Mouse (Mus musculus) naive thymus-derived CD4-positive, alpha-beta T cell, adult 2 months (primary cell): ENCODE results near the gene Eva1a.

ENCODE experiments used
- DNase-seq: peaks from one replicate; pipeline ENCODE4 v3.0.0-alpha.2; 2011; ENCODE audit warnings: low read depth

The Eva1a gene

DNA sequence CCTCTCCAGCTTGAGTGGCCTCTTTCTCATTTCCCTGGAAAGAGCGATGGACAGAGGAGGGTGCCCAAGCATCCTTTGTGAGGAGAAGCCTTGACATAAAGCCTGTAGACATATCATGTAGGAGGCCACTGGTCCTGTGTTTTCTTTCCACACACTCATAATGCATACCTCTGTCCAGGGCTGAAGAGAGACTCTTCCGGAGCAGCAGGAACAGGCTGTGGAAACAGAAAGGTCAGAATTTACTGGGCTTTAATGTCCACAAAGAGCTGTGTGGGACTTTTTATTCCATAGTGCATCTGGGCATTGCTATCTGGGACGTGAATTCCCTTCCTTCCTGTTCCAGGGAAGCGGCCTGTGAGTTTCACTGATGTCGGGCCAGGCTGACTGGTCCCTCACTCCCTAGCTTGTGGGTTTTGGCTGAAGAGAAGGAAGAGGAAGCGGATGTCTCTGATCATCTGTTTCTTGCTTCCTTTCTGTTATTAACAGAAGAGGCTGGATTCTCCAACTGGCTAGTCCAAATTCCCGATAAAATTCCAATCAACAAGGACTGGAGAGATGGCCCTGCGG, 25.8 kb downstream of the Eva1a start:
- DNase-seq: no peak

DNA sequence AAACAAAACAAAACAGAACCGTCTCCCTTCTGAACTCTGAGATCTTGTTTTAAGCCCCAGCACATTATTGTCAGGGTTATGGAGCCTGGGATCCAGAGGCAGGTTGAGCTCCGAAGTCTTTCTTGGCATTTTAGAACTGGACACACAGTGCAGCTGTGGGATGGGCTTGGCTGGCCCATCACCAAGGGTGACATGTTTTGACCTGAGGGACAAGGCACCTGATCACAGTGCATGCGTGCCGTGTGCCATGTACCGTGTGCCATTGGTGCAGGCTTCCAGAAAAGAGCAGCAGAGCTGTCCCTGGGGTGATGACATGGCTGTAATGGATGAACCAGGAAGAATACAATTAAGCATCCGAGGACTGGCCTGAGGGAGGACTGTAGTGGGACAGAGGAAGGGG, 29.6 kb downstream of the Eva1a start:
- DNase-seq: no peak

DNA sequence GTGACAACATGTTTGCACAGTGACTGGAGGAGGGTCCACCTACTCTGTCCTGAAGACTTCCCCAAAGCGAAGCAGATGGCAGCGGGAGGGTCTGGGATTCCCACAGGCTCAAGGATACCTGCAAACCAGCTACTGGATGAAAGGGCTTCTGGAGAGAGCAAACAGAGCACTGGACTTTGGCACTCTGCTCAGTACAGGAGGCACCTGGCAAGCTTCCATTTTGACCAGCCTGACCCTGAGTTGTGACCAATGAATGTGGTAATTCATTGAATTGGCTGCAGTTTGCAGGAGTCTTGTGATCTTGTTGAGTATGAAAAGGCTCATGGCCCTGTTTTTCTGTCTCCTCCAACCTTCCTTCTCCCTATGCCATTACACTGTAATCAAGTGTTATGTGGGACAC, 32.2 kb downstream of the Eva1a start:
- no peak for DNase-seq

DNA sequence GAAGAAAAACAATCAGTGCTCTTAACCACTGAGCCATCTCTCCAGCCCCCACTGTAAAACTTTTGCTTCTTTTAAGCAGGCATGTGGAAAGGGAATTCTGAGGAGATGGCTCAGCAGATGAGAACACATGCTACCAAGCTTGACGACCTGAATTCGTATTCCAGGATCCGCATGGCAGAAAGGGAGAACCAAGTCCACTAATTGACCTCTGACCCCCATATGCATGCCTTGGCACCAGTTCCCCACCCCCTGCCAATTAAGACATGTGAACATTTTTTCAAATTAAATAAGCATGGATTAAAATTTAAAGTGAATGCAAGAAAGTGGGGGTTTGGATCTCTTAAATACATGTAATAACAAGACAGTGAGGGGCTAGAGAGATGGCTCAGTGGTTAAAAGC, 32.7 kb downstream of the Eva1a start:
- no peak for DNase-seq

DNA sequence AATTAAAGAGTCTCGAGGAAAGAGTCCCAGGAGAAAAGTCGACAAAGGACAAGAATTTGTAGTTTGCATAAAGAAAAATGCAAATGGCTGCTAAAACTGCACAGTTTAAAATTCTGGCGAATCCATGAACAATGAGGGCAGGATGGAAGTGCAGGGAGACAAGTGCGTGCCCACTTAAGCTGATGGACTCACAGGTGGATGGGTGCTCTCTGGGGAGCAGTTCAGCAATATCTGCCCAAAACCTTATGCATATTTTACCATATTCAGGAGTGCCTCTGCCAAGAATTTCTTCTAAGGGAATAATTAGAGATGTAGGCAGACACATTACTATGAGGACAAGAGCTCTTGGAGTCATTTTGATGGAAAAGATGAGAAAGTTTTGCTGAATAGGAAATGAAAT, 35.5 kb downstream of the Eva1a start:
- DNase-seq: no peak

DNA sequence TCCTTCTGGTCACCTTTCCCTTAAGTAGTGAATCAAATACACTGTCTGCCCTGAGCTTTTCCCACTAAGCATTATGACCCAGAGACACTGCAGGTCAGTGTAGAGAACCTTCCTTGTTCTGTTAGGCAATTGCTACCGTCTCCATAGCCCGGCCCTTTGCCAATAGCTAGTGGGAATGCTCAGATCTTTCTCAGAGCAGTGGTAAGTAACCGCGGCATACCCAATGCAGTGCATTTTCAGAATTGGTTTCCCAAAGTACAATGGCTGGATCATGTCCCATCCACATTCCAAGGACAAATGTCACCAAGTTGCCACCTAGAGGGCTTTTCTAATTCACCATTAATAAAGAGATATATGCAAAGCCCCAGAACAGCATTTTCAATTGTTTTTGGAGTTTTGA, 38.0 kb downstream of the Eva1a start:
- DNase-seq: no peak

DNA sequence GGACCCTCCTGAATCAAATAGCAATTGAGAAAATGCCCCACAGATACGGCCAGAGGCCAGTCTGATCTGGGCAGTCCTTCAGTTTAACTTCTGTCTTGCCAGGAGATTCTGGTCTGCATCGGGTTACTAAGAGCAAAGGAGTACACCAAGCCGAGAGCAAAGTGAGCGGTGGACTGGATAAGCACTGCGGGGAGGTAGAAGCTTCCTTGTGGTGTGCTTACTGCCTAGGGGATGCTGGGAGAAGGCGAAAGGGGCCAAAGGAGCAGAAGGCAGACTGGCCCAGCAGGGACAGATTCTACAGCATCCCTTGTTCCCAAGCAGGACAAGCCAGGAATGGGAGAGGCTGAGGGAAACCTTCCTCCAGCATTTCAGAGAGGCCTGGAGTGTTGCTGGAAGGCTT, 42.8 kb downstream of the Eva1a start:
- DNase-seq: no peak

DNA sequence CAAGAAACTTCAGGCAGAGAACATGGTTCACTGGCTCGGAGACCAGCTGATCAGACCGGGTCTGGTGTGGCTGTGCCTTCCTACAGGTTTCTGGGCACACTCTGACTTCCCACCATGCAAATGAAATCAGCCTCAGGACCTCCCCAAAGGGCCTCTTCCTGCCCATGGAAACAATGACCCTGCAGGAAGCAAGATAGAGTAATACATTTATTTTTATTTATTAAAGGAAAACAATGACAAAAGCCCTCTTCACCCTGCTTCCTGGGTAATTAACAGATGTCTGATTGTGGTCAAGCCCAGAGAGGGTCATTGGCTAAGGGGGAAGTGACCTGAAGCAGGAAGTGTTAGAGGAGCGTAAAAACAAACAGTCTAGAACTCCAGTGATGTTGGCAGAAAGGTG, 43.4 kb downstream of the Eva1a start:
- DNase-seq: no peak

DNA sequence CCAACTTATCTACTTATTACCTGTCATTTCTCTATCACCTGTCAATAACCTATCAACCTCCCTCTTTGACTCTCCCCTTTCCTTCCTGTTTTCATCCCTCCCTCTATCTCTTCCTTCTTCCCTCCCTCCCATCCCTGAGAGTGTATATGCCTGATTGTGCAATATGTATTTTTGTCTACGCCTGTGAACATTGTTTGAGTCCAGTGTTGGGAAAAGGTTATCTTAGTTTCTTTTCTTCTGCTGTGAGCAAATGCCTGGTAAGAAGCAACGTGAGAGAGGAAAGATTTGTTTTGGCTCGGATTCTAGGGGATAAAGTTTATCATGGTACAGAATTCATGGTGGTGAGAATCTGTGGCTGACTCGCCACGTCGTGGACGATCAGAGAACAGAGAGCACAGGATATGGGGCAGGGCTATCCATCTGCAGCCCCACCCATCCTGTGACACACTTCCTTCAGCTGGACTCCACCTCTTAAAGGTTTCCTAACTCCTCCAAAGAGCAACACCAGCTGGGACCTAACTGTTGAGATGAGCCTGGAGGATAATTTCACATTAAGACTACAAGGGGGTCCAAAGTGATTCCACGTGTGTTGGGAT, 44.6 kb downstream of the Eva1a start:
- no peak for DNase-seq

DNA sequence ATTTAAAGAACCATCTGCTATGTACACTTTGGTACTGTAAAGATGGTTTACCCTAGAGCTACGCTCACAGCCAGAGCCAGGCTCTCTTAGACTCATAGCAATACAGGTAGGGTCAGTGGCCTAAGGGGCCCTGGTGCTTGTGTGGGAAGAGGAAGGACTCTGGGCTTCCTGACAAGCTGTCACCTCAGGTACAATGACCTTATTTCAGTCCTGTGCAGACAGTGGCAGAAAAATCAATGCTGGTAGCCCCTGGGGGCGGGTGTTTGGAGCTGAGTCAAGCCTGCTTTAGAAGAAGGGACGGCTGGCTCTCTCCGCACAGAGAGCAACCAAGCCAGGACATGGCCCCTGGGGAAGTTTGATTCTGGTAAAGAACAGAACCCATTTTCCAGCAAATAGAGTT, 47.3 kb downstream of the Eva1a start:
- no peak for DNase-seq

DNA sequence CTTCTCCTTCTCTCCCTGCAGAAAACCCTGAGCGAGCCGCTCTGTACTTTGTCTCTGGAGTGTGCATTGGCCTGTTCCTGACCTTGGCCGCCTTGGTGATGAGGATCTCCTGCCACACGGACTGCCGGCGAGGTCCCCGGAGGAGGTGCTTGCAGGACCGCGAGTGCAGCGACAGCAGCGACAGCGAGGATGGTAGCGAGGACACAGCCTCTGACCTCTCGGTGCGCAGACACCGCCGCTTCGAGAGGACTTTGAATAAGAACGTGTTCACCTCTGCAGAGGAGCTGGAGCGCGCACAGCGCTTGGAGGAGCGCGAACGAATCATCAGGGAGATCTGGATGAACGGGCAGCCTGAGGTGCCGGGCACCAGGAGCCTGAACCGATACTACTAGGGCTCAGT, 50.9 kb downstream of the Eva1a start:
- DNase-seq: no peak

DNA sequence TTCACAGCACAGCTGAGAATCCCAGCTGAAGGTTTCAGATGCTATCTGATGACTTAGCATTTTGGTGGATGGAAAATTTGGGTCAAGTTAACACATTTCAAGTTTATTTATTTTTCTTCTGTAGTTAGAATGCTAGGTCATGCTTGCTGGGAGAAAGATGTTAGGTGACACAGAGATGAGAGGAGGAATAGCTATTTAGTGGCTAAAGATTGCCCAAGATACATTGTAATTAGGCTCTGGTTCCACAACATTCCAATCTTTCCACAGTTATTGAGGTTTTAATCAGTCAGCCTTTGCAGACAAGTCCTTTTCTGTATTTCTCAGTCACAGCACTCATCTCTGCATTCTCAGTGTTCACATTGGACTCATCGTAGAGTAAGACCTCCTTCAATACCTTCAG, 56.9 kb downstream of the Eva1a start:
- DNase-seq: no peak

DNA sequence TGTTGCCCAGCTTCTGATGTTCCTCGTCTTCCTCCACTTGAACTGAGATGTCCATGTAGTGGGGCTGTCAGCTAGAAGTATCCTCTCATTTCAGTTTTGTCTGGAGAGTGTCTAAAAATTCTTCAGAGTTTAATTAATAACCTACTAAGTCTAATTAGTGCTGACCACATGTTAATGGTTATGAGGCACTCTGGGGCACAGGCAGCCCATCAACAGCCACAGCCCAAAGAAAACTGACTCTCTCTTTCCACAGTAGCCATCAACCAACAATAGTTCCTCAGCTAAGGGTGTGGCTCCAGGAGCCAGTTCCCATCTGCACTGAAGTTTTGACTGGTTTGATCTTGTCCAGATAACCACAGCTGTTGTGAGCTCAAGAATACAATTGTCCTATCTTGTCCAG, 57.6 kb downstream of the Eva1a start:
- DNase-seq: no peak

DNA sequence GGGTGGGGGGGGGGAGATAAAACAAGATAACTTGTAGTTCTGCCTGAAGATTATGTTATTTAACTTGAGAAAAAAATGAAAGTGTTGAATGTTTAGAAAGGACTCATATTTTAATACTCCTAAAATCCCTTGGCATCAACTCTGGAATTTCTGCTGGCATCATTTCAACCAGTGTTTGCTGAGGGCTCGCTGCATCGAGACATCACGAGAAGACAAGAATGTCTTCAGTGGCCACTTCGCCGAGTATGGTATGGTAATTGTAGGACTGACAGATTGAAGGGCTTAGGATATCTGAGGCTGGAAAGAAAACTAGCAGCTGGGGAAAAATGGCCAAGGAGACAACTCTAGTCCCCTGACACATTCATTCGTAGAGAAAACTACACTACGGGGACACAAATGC, 69.6 kb downstream of the Eva1a start:
- DNase-seq: no peak

DNA sequence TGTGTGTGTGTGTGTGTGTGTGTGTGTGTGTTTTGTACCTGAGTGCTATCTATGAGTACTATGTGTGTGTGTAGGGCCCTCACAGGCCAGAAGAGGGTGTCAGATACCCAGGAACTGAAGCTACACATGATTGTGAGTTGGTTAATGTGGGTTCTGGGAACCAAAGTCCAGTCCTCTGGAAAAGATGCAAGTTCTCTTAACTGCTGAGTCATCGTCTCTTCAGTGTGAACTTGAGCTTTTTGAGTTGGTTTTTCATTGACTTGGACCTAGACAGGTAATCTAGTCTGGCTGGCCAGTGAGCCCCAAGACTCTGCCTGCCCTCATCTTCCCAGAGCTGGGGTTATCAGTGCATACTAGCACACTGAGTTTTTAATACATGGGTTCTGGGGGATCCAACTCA, 70.3 kb downstream of the Eva1a start:
- no peak for DNase-seq

DNA sequence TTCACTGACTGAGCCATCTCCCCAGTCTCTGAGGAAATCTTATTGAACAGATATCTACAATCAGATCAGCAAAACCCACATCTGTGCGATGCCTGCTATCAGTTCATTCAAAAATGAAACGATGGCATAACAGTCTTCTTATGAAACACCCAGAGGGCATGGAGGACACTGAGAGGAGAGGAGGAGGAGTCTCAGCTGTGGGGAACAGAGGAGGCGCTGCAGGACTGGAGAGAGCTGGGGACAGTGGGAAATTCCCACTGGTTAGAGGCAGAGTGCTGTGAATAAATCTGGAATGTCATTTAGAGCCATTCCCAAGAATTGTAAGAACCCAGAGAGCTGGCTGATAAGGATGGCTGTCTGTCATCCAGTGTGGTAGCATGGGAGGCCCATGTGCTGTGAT, 70.7 kb downstream of the Eva1a start:
- no peak for DNase-seq

DNA sequence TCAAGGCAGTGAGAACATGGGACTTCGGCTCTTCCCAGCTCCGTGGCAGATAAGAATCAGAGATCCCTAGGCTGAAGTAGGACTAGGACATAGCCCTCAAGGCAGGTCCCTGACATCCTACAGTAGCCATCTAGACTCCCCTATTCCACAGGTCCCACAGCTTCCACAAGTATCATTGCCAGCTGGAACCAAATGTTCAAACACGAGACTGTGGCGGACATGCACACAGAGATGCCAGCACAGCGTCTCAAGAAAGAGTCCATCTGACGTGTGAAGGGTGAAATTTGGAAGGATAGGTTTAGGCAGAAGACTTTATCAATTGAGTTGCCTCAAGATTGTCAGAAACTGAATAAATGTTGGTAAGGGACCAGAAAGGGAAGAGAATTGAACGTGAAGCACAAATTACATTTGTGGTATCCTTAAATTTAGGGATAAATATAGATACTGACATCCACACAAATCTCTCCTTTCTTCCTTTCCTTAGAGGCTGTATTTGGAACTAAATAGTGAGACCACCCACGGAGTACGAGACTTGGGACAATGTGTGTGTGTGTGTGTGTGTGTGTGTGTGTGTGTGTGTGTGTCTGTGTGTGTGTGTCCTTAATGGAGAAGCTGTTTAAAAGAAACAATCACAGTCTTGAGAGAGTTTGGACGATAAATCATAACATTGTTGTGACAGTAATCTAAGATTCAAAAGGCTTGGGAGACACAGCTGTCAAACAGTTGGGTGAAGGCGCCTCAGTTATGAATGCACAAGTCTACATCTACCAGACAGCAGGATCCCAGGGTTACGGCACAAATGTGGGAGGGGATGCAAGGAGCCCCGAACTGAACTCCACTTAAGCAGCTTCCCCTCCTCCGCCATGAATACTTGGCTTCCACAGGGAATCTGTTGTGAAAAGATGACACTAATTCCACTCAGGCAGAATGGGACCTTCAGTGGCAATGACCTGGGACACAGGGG, 71.6 kb downstream of the Eva1a start:
- no peak for DNase-seq

DNA sequence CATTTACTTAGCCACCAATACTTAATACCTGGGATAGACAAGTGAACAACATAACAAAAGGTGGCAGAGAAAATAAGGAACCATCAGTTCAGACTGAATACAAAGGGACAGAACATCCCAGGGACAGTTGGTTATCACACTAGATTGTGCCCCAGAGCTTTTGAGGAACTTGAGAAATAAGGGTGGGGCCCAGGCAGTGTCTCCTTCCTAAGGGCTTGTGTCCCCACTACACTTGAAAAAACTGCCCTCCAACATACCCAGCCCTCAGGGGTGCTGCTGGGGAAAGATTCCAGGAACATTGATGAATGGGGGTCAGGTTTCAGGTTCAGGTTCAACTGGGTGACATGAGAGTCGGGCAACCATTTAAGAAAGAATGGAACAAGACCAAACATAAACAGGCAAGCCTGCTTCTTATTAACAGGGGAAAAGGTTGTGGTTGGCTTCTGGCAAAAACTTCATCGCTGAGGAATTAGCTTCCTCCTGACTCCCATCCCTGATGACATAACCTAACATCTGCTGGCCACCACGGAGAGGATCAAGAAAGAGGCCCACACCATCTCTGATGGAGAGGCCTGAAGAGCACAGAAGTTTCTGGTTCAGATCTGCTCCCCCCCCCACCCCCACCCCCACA, 74.6 kb downstream of the Eva1a start:
- DNase-seq: no peak

DNA sequence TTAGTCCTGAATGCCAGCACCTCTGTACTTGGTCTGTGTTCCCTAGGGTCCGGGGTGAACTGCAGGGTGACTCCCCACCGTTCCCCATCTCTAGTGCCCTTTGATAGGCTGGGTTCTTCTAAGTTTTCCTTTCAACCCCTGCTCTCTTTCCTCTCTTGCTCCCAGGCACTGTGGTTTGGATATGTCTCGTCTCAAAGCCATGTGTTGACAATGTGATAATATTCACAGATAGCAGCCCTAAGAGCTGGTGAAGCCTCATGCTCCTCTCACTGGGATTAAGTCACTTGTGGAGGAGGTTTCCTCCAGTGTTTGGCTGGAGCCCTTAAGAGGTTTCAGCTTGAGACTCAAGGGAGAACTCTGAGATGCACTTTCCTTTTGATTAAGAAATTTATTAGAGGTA, 75.3 kb downstream of the Eva1a start:
- no peak for DNase-seq

DNA sequence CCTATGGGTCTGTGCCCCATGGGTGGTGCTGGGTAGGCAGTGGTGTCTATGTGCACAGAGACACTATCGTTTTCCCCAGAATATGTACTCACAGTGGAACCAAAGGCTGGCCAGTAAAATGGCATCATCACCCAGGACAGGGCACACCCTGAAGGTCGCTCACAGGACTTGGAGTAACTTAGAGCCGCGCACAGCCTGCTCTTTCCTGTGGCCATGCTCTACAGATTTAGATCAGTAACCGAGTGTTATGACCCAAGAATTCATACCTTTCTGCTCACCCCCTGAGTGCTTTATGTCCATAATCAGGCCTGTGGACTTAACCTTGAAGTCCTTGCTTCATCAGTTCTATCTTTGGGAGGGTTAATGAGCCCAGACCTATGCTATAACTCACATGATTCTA, 77.0 kb downstream of the Eva1a start:
- no peak for DNase-seq

DNA sequence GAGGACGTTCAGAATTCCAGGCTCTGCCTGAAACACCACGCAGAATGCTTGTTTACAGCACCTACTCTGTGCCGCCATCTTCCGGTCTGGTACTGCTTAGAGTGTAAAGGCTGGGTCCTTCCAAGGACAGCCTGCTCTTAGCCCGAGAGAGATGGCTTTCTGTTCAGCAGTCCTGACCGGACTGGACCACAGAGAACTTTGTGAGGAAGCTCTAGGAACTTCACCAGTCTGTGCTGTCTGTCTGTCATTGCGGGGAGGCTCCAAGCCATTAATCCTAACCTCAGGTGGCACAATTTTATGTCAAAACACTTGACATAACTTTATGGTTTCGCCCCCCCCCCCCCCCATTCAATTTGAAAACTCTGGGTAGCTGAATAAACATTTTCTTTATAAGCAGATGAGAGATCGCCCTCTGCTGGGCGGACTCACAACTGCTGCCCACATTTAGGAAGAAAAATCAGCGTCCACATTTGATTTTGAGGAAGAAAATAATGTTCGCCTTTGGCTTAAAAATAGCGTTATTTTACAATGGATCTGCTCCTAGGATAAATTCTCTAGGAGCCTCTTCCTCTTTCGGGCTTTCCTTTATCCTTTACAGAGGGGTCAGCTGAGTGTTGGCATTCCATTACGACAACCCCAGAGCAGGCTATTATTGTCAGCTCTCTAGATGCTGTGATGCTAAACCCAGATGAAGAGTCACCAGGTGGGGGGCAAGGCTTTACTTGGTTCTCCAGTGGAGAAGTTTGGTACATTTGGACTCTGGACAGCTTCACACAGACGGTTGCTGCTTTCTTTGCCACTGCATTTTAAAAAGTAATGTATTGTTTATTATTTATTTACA, 78.7 kb downstream of the Eva1a start:
- DNase-seq: no peak

DNA sequence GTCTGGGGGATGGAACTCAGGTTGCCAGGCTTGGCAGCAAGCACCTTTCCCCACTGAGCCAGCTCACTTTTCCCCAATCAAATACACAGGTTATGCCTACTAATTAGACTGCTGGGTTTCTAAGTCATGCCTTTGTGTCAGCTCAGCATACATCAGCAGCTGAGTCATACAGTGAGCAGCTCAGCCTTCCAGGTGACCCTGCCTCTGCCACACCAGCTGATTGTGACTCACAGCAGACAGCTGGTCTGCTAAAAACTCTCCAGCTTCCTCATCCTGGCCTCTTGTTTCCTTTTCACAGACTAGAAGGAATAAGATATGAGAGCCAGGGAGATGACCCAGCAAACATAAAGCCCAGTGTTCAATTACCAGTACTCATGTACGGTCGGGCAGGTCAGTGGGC, 84.3 kb downstream of the Eva1a start:
- no peak for DNase-seq
